Mouse (Mus musculus) induced T-regulatory cell, adult 2 months (primary cell): ENCODE results near the gene Heg1.
A peak's percentile ranks its signal among the peaks of the same experiment; 100 is the strongest.

Source experiments
- DNase-seq: peaks from one replicate; pipeline ENCODE4 v3.0.0-alpha.2; 2012; ENCODE audit warnings: low read depth

Heg1 gene

DNA sequence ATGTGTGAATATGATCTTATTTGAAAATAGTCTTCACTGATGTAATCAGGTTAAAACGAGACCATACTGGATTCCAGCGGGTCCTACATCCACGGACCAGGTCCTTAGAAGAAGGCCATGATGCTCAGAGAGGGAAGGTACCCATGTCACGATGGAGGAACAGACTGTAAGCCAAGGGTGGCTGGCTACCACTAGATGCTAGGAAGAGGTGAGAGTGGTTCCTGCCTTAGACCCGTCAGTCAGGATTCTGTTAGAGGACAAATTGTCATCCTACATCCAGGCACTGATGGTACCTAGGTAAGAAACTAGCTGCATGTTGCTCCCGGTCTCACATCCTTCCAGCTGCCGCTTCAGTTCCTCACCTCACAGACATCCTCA, 6.9 kb upstream of the Heg1 start:
- DNase-seq, result no peak

DNA sequence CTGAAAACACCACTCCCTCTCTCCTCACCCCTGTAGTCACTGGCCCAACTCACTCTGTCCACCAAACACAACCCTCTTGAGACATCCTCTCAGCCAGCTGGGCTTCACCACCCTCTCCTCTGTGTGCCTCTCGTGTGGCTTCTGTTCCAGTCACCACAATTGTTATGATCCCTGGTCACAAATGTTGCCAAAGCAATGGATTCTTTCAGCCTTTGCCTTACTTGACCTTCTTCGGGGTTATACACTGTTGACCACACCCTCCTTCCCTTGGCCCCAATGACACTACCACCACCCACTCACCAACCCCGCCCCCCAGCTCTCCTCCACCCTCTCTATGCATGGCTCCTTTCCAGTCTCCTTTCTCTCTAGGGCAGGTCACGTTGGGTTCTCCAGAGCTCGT, 6.3 kb upstream of the Heg1 start:
- no peak for DNase-seq

DNA sequence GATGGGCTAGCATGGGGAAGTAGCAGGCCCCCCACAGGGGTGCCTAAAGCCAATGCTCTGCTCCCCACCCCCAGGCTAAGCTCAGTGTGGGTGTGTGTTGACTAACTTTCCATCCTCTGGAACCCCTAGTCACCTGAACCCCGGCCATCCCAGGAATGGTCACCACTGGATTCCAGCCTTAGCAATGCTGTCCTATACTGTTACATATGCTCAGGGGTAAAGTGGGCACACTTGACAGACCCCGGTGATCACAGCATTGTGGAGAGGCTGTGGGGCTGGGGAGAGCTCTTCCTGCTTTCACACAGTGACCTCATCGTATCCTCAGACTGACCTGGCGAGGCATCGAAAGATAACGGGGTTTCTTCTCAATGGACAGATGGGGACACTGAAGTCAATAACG, 3.9 kb upstream of the Heg1 start:
- DNase-seq, result no peak

DNA sequence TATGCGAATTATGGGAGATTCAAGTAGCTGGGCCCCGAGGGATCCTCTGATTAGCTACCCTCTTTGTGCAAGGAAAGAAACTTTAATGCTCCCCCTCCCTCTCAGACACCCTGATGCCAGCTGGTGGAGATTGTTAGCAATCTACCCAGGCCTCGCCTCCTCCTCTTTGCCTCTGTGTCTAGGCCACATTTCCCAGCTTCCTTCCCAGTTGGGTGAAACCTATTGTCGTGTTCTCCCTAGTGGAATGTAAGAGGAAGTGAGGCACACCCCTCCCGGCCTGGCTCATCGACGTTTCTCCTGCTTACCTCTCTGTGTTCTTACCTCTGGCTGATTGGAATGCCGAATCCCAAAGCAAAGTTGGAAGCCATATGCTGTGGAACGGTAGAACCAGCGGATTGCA, 3.4 kb upstream of the Heg1 start:
- DNase-seq, result no peak

DNA sequence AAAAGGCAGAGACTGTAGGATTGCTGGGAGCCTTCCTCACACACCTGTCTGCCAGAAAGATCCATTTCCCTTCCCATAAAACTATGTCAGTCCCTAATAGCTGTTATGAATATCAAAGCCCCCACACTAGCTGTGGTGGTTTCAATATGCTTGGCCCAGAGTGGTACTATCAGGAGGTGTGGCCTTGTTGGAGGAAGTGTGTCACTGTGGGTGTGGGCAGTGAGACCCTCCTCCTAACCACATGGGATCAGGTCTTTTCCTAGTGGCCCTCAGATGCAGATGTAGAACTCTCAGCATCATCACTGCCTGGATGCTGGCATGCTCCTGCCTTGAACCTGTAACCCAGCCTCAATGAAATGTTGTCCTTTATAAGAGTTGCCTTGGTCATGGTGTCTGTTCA, 2.5 kb upstream of the Heg1 start:
- DNase-seq, result no peak

DNA sequence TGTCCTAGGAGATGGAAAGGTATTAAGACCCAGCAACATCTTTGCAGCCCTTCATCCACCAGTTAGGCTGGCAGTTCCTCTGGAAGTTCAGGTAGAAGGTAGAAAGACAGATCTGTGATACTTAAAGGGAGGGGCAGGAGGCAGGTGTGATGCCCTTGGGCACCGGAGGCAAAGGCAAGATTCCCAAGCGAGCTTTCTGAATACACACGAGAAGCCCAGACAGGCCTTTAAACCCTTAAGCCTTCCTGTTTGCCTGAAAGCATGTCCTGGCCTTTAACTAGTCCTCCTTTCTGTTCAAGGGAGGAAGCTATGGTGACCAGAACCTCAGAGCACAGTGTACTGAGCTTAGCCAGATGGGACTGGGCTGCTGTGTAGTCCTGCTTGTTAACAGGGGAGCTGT, 1.5 kb upstream of the Heg1 start:
- peak; percentile 45 for DNase-seq

DNA sequence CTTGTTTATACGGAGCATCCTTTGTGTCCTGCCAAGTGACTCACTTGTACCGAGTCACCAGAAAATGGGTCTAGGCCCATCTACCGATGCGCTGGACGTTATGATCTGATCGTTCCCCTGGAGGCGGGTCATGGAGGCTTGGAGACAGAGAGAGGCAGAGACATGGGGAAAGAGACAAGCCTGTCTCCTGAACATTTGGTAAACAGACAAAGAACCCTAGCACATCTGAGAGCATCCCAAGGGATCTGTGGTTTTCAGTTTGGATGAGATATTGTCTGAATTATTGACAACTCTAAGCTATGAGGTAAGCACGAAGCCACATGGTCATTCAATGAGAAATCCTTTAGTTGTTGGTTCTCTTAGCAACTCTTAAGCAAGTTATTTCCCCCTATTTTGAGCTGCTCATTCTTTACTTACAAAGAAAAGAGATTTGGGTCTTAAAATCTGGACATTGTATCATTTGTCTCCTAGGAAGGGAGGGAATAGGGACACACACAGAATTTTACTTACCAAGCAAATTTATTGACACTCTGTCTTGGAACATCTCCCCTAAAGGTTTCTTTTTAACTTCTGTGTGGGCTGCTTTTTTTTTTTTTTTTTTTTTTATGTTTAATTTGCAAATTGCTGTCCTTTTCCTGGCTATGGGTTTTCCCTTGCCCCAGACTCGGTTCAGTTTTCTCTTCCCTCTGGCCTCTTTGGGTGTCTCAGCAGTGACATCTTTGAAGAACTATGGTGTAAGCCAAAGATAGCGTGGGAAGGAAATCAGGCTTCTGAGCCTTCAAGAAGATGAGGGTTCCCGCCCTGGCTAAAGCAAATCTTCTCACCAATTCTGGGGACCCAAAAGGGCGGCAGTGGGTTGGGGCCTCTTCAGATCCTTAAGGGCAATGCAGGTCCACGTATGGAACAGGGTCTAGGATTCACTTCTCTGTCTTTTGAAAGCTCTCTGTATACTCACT, 686 bp upstream of the Heg1 start:
- DNase-seq, result peak; percentile 78

DNA sequence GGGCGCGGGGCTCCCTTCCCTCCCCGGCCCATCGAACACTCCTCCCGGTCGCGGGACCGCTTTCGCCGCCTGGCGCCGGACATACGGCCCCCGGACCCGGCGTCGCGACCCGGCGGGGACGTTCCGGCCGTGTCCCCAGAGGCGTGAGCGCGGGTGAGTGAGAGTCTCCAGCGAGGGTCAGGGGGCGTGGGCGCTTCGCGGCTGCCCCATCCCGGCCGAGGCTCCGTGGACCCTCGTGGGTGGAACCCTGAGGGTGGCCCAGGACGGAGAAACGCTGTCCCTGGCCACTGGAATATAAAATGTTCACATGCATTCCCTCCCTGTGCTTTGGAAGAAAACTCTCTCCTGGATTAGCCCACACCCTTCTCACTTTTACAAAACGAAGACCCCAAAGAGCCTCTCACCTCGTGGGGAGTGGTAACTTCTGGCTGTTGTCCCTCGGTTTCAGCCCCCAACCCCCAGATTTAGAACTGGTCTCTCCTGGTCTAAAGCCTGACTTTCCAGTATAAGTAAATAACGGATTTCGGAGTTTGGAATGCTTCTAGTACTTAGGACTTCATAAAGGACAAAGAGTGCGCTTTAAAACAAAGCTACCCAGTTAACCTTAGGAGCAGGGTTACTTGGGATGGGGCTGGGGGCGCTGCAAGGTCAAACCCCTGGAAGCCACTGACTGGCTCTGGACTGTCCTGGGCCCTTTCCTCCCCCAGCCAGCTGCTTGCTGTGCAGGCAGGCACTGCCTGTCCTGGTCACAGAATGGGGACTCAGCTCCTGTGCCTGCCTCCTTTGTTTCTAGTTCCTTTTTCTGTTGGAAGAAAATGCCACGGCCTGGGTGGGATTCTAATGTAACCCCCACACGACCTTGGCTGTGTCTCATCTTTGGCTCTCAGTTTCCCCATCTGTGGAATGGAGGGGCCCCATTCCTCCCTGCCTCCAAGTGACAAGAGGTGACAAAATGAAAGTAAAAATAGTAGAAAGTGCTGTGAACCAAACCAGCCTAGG, 832 bp downstream of the Heg1 start:
- peak; percentile 77 for DNase-seq

DNA sequence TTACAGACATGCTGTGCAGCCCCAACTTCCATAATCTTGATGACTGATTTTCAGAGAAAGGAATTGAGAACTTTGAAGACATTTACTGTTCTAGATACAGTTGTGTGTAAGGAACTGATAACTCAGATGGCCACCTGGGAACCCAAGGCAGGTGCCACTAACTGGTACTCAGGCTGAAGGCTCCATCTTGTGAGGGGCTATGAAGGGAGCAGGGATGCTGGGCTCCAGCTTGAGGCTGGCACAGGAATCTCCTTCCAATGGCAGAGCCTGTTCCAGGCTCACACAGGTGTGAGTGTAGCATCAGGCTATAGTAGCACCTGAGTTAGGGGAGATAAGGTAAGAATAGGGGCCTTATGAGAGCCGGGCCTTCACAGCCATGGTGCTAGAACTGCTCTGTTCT, 1.9 kb downstream of the Heg1 start:
- no peak for DNase-seq

DNA sequence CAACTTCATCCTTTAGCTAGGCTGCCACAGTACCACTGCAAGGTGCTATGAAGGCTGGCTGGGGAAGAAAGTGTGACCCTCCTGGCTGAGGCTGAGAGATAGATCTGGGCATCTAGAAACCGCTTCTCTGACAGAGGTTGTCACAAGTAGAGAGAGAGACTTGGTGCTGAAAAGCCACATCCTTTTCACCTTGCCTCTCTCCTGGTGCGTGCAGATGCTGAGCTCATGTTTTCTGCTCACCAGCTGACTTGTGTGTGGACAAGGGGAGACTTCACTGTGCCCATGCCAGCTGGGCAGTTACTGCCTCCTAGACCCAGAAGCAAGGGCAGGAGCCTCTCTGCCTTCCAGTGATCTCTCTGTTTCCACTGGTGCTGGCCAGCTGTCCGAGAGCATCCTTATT, 3.6 kb downstream of the Heg1 start:
- peak; percentile 85 for DNase-seq

DNA sequence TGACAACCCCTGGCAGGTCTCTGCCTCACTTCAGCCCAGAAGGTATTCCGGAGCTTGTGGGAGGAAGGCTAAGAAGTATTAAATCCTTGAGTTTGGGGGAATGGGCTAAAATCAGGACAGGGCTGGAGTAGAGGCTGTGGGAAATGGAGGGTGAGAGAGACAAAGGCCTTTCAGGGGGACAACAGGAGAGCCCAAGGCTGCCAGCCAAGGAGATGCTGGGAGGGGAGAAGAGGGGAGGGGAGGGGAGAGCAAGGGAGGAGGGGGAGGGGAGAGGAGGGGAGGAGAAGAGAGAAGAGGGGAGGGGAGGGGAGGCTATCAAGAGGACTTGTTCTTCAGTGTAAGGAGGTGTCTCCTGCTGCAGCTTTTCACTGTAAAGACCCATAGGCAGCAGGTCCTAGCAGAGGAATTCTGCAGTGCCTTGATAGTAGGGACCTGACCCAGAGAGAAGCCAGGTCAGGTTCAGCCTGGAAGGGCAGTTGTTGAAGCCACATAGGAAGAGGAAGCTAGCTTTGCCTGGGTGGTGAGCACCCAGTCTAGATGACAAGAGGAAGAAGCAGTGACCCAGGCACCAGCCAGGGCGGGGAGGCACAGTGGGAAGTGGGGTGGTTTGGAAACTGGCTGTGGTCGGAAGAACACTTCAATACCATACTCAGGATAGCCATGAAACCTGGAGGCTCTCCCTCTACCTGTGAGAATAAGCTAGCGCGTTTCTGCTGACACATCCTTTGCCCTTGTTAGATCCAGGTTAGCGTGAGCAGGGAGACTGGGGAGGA, 7.0 kb downstream of the Heg1 start:
- DNase-seq, result peak; percentile 71

DNA sequence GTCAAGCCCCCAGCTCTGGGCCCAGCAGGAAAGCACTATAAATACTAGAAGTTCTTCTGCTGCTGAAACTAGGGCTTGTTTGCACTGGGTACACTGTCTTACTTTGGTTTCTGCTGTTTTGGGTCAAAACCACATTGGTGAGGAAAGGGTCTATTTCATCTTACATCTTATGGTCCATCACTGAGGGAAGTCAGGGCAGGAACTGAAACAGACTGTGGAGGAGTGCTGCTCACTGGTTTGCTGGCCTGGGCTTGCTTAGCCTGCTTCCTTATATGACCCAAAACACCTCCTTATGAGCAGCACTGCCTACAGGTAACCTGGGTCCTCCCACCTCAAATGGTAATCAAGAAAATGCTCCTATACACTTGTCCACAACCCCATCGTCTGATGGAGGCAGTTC, 9.4 kb downstream of the Heg1 start:
- DNase-seq, result no peak

DNA sequence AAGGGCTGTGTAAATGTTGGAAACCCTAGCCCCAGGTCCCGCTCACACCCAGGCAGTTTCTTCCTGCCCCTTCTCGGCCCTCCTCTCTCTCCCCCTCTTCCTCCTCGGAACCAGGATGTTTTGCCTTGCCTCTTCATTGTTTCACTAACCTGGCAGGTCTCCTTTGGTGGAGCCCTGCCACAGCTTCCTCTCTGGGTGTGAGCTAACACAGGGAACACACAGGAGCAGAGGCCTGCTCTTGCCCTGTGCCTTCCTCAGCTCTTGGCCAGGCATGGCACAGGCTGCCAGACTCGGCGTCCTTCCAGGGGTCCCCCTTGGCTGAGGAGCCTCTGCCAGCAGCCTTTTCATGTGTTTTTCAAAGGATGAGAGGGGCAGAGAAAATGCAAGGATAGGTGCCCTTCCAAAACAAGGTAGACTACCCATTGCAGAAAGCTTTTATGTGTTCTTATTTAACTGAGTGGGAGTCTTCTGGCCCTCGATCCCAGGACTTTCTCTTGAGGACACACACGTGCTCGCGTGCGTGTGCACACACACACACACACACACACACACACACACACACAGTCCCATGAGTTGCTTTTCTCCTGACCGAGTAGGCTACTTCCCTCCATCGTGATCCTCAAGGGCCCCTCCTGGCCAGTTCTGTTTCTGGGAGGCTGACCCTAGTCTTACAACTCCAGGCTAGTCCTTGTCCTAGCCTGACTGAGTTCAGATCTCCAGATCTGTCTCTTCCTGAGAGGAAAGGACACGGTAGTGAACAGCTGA, 12.8 kb downstream of the Heg1 start:
- no peak for DNase-seq

DNA sequence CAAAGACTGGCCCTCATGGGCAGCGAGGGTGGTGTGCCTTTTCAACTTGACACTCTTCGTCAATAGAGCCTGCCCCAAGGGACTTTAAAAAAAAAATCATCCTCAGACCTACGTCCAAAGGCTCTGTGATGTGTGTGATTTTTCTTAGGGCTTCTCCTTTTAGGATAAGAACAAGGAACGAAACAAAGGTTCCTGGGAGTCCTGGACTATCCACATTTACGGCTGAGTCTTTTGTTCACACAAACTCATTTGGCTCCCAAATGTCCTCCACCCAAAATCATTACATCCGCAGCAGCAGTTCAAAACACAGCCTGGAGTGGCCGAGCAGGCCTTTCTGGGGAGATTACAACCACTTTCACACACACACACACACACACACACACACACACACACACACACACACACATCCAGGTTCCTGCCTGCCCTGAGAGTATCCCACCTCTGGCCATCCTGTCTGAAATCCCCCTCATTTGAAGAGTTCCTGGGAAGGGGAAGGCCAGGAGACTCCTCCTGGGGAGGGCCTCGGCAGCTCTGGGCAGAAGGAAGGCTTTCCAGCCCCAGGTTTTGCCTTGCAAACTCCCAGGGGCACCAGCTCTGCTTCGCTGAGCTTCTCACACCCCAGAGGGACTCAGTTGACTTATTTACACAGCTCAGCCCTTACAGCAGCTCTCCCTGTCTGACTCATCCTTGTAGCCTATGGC, 13.6 kb downstream of the Heg1 start:
- DNase-seq, result no peak

DNA sequence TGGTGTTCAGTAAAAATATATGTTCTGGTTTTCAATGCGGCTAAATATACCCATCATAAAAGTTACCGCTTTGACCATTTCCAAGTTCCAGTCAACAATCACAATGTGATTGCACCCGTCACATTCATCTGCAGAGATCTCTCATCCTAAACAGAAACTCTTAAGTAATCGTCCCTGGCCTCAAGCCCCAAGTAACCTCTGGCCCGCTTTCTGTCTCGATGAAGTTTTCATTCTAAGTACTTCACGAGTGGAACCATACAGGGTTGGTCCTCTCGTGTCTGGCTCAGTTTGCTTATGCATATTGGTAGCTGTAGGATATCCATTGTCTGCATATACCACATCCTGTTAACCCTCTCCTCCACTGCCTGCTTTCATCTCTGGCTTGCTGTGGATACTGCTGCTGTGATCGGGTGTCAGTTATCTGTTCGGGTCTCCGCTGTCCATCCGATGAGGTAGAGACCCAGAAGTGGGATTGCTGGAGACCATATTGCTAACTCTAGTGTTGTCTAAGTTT, 14.2 kb downstream of the Heg1 start:
- peak; percentile 67 for DNase-seq

DNA sequence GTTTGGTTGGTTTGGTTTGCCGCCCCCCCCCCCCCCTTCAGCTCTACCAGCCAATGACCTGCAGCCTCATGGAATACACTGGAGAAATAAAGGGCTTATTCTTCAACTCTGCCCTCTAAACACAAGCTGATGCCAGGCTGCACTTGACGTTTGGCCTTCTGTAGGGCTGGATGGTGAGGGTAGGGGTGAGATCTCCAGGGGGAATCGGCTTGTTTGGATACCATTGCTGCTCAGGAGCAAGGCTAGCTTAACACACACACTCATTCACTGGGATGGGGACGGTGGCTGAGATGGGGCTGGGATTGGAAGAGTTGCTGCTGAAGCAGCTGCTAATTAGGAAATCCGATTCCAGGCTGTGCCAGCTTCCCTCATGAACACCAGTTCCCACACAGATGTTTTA, 16.4 kb downstream of the Heg1 start:
- no peak for DNase-seq

DNA sequence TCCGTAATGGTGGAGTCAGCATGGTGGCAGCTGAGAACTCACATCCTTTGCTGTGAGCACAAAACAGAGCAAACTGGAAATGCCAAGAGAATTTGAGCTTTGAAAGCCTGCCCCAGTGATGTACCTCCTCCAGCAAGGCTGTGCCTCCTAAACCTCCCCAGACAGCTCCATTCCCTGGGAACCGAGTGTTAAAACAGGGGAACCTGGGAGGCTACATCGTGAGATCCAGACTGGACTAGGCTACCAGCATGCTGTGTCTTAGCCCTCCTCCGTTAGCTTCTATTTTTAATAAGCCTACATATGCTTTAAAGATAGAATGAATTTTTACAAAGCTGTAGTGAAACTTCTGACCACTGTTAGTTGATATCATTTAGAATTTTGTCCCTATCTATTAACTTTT, 17.7 kb downstream of the Heg1 start:
- DNase-seq, result no peak

DNA sequence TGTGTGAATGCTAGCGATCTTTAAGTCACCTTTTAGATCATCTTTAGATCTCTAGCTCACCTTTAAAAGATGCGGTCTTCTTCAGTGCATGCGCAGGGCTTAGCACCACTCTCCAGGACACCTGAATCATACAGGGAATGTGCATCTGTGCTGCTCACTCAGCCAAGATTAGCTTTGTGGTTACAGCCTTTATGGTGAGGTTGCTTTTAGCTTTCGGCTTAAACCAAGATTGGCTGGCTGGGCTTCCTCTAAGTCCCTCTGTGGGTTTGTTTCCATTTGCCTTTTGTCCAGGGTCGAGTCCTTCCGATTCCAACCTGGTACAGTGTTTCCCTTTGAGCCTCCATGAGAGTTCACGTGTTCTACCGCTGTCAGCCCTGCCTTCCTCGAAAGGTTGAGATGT, 20.1 kb downstream of the Heg1 start:
- DNase-seq, result peak; percentile 42

DNA sequence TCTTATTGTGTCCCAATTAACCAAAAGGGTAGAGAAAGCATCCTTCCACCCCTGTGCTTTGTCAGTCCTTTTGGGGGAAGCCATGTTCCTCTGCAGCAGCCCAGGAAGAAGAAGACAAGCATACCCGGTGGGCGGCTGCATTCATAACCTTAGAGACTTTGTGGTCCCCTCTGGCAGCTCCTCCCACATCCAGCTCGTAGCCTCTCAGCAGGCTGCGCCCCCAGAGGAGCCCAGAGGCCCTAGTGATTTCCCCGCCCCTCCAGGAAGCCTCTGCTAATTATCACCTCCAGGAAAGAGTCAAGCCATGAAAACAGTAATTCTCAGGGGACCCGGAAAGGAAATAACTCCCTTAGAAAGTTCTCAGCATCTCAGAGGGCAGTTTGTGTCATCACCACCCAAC, 21.1 kb downstream of the Heg1 start:
- DNase-seq, result peak; percentile 56

DNA sequence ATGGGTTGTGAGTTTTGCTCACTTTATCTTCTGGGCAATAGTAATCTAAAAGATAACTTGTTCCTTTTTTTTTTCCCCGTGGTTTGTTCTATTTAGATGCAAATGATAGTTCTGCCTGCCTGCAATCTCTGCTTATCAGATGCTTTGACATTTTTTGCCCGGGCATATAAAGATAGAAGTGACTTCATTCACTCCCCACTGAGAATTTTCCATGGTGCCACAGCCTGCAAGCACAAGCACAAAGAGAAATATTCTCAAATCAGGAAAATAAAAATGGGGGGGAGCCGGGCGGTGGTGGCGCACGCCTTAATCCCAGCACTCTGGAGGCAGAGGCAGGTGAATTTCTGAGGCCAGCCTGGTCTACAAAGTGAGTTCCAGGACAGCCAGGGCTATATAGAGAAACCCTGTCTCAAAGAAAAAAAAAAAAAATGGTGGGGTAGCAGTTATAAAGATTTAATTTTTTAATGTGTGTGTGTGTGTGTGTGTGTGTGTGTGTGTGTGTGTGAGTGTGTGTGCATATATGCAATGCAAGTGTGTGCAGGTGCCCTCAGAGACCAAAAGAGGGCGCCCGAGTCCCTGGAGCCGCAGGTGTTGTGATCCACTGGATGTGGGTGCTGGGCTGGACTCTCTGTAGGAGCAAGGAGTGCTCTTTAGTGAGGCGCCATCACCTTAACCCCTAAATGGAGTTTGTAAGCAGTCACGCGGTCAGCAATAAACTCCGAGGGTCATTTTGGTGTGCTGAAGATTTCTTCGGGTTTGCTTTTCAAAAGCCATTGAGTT, 22.1 kb downstream of the Heg1 start:
- DNase-seq, result no peak
